Mouse (Mus musculus) kidney, adult 8-10 months (tissue): Measurements from ENCODE around the gene Napepld.
"Not testable (repeated sequence)": the region's sequence is repeated elsewhere in the genome, so short reads cannot be mapped to it uniquely, and the experiment has no call there.

ENCODE experiments used
- DNase-seq, 2 experiments: peaks; one replicate each; pipeline ENCODE4 v3.0.0; 2022

Gene Napepld

GRCm38 (mm10) chr5:21701351-21702008, at the start of gene Napepld:
TSS of gene Napepld (minus strand) at chr5:21701396.
- DNase-seq = peak; percentile 98 to 100

GRCm38 (mm10) chr5:21745966-21746365, 44.8 kb upstream of the Napepld start:
- no peak for DNase-seq

- no peak for DNase-seq
These were observed 43.5 kb upstream of the Napepld start for GRCm38 (mm10) chr5:21744651-21745050.

GRCm38 (mm10) chr5:21743606-21744005, 42.4 kb upstream of the Napepld start:
- DNase-seq = no peak

GRCm38 (mm10) chr5:21739881-21740280, 38.7 kb upstream of the Napepld start:
- no peak for DNase-seq

GRCm38 (mm10) chr5:21739120-21739519, 37.9 kb upstream of the Napepld start:
- peak; percentile 79 to 85 for DNase-seq

GRCm38 (mm10) chr5:21737620-21738019, 36.4 kb upstream of the Napepld start:
- no peak for DNase-seq

GRCm38 (mm10) chr5:21736956-21737585, 35.9 kb upstream of the Napepld start, which contains the start of gene Pmpcb:
TSS of gene Pmpcb (plus strand) at chr5:21737141.
- DNase-seq = peak; percentile 84 to 90

- no peak for DNase-seq
These were observed 34.9 kb upstream of the Napepld start for GRCm38 (mm10) chr5:21736046-21736445.

- peak; percentile 55 to 85 for DNase-seq
These were observed 34.4 kb upstream of the Napepld start for GRCm38 (mm10) chr5:21735584-21735983.

- no peak for DNase-seq
These were observed 33.9 kb upstream of the Napepld start for GRCm38 (mm10) chr5:21735100-21735499.

- peak; percentile 17 to 30 for DNase-seq
These were observed 31.7 kb upstream of the Napepld start for GRCm38 (mm10) chr5:21732930-21733329.

GRCm38 (mm10) chr5:21732177-21732911, 31.1 kb upstream of the Napepld start:
- DNase-seq = no peak

GRCm38 (mm10) chr5:21729107-21729506, 27.9 kb upstream of the Napepld start:
- DNase-seq = no peak

- DNase-seq = no peak
These were observed 23.7 kb upstream of the Napepld start for GRCm38 (mm10) chr5:21724872-21725271.

GRCm38 (mm10) chr5:21724427-21724826, 23.2 kb upstream of the Napepld start:
- no peak for DNase-seq

- DNase-seq = no peak
These were observed 18.0 kb upstream of the Napepld start for GRCm38 (mm10) chr5:21719209-21719608.

- no peak for DNase-seq
These were observed 17.4 kb upstream of the Napepld start for GRCm38 (mm10) chr5:21718546-21718945.

GRCm38 (mm10) chr5:21717165-21717715, 16.0 kb upstream of the Napepld start:
- DNase-seq = no peak

GRCm38 (mm10) chr5:21714447-21714846, 13.3 kb upstream of the Napepld start:
- no peak for DNase-seq

- no peak for DNase-seq
These were observed 11.0 kb upstream of the Napepld start for GRCm38 (mm10) chr5:21712127-21712715.

GRCm38 (mm10) chr5:21708011-21708410, 6.8 kb upstream of the Napepld start:
- not testable (repeated sequence) for DNase-seq

- DNase-seq = no peak
These were observed 5.3 kb upstream of the Napepld start for GRCm38 (mm10) chr5:21706546-21706945.
